Mouse (Mus musculus) forebrain, postnatal 0 days (tissue): ENCODE data around the gene Cdk8. TPM values are rescaled to one million over a fixed set of nuclear protein-coding genes. Genes with fewer than 3 reads are reported as not detected.

ENCODE experiments used
- ATAC-seq: fragments of 200-750 bp; cut with Nextera tagmentation; 2 replicates; pipeline ENCODE4 v1.8.0; 2017; ENCODE audit warnings: mild to moderate bottlenecking, moderate library complexity
- DNase-seq: peaks from one replicate; pipeline ENCODE4 v3.0.0-alpha.2; 2015
- H3K27ac ChIP-seq: fragments of 300-500 bp; sonication (generic); 2 replicates; pipeline ENCODE4 v1.5.1; 2014; ENCODE audit warnings: low read depth, mild to moderate bottlenecking, antibody characterized with exemption, low read length, moderate library complexity, mixed read lengths
- H3K27me3 ChIP-seq: fragments of 300-500 bp; sonication (generic); 2 replicates; pipeline ENCODE4 v1.6.1; 2014; ENCODE audit warnings: mild to moderate bottlenecking, low read length, mixed read lengths; ENCODE audit not compliant: insufficient read depth
- H3K36me3 ChIP-seq: fragments of 300-500 bp; sonication (generic); 2 replicates; pipeline ENCODE4 v1.6.1; 2014; ENCODE audit warnings: mild to moderate bottlenecking, moderate library complexity; ENCODE audit not compliant: insufficient read depth
- H3K4me1 ChIP-seq: fragments of 300-500 bp; sonication (generic); 2 replicates; pipeline ENCODE4 v1.6.1; 2014; ENCODE audit warnings: antibody characterized with exemption; ENCODE audit not compliant: insufficient read depth
- H3K4me2 ChIP-seq: fragments of 300-500 bp; sonication (generic); 2 replicates; pipeline ENCODE4 v1.6.1; 2014; ENCODE audit warnings: low read depth, mild to moderate bottlenecking, moderate library complexity
- H3K4me3 ChIP-seq: fragments of 300-500 bp; sonication (generic); 2 replicates; pipeline ENCODE4 v1.5.1; 2014; ENCODE audit warnings: low read depth, low read length, mixed read lengths
- H3K9ac ChIP-seq: fragments of 300-500 bp; sonication (generic); 2 replicates; pipeline ENCODE4 v1.6.1; 2014; ENCODE audit warnings: mild to moderate bottlenecking
- H3K9me3 ChIP-seq: fragments of 300-500 bp; sonication (generic); 2 replicates; pipeline ENCODE4 v1.6.1; 2016; ENCODE audit warnings: low read length
- CTCF ChIP-seq: sonication (generic); IDR thresholded peaks from 2 replicates; pipeline ENCODE4 v1.5.1; 2016; ENCODE audit warnings: antibody characterized with exemption, control low read depth, low read depth
- WGBS: fragments of 180-500 bp; shearing (Covaris S2); extraction: QIAGEN DNeasy Blood & Tissue Kit; methylation state at CpG from one replicate; pipeline ENCODE4 v1.1.7; 2014; 5-methylcytosine and 5-hydroxymethylcytosine counted together
- polyA plus RNA-seq: library from polyadenylated mRNA; unstranded; fragments of >200 nt; fragmentation: Nextera tagmentation; extraction: Ambion mirVana; gene quantifications from 2 replicates; pipeline ENCODE4 v1.2.1, GENCODE M21; 2015
- total RNA-seq: library from RNA; depleted of rRNA; stranded (reverse); fragments of >200 nt; gene quantifications from 2 replicates; pipeline ENCODE4 v1.2.3, GENCODE M21; 2014

Gene Cdk8
- total and polyA plus RNA-seq, 2 experiments from 2014 or later, result 13.1 to 48.8 TPM

- Histone ChIP-seq H3K27ac (no peak overlapping the region), H3K4me2 (no peak overlapping the region), H3K36me3 (no peaks in the 10 kb centered on the region), H3K4me3 (no peak overlapping the region), H3K4me1 (no peaks in the 10 kb centered on the region), H3K9me3 (no peaks in the 10 kb centered on the region), H3K9ac (no peak overlapping the region), H3K27me3 (no peaks in the 10 kb centered on the region)
- no peak for TF ChIP-seq CTCF
- 85% methylated on average over 11 of the region's 11 CpGs for WGBS
- ATAC-seq, result no peak
- DNase-seq, result no peak
Observed at GRCm38 (mm10) chr5:146331131-146331530, 100.1 kb downstream of the Cdk8 start.

GRCm38 (mm10) chr5:146332541-146332940 is 101.5 kb downstream of the Cdk8 start:
- Histone ChIP-seq H3K36me3 (no peaks in the 10 kb centered on the region), H3K4me2 (no peak overlapping the region), H3K9ac (no peak overlapping the region), H3K4me3 (no peak overlapping the region), H3K9me3 (no peaks in the 10 kb centered on the region), H3K4me1 (no peaks in the 10 kb centered on the region), H3K27me3 (no peaks in the 10 kb centered on the region), H3K27ac (no peak overlapping the region)
- DNase-seq (peak; percentile 68), ATAC-seq (peak; percentile 54)
- WGBS, result 53% methylated on average over 7 of the region's 7 CpGs
- no peak for TF ChIP-seq CTCF

DNA sequence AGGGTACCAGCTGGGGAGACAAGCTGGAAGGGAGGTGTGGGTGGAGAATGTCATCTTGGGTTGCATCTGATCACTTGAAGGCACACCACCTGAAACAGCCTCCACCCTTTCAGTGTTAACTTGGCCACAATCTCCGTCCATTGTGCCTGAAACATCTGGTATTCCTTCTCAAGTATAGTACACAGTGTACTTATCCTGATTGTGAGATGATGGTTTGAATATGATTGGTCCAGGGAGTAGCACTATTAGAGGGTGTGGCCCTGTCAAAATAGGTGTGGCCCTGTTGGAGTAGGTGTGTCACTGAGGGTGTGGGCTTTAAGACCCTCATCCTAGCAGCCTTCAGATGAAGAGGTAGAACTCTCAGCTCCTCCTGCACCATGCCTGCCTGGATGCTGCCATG is 103.4 kb downstream of the Cdk8 start:
- Histone ChIP-seq H3K4me3 (no peak overlapping the region), H3K27me3 (no peaks in the 10 kb centered on the region), H3K36me3 (no peaks in the 10 kb centered on the region), H3K4me2 (no peak overlapping the region), H3K4me1 (no peaks in the 10 kb centered on the region), H3K27ac (no peak overlapping the region), H3K9me3 (no peaks in the 10 kb centered on the region), H3K9ac (no peak overlapping the region)
- DNase-seq (no peak), ATAC-seq (no peak)
- no peak for TF ChIP-seq CTCF
- 86% methylated on average over 1 of the region's 1 CpGs for WGBS

DNA sequence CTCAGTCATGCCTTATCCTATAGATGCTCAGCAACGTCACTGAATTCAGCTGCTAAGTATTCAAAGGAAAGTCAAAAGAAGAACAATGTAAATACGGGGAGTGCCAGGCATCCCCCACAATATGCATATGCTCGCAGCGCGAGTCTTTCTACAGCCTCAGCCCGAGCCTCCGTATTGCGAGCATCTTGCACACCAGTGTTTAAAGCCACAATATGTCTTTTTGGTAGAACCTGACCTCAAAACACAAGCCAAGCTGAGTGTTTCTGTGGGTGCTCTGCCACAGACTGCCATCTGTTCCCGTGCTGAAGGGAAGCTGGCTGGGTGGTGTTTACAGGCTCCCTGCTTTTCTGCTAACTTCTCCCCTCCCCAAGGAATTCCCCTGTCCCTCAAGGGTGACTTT is 107.0 kb downstream of the Cdk8 start:
- peak overlapping the region; percentile 16; the same call in 1 of the 2 replicates for H3K27ac ChIP-seq
- no peaks in the 10 kb centered on the region for H3K4me1 ChIP-seq
- H3K4me2 ChIP-seq, result no peak overlapping the region
- no peaks in the 10 kb centered on the region for H3K36me3 ChIP-seq
- TF ChIP-seq CTCF, result no peak
- no peaks in the 10 kb centered on the region for H3K27me3 ChIP-seq
- 43% methylated on average over 9 of the region's 9 CpGs for WGBS
- ATAC-seq, result peak; percentile 87
- no peak overlapping the region for H3K4me3 ChIP-seq
- peak; percentile 73 for DNase-seq
- no peaks in the 10 kb centered on the region for H3K9me3 ChIP-seq
- no peak overlapping the region for H3K9ac ChIP-seq

GRCm38 (mm10) chr5:146340037-146340436 is 109.0 kb downstream of the Cdk8 start:
- no peaks in the 10 kb centered on the region for H3K27me3 ChIP-seq
- H3K27ac ChIP-seq, result no peak overlapping the region
- H3K36me3 ChIP-seq, result no peaks in the 10 kb centered on the region
- no peaks in the 10 kb centered on the region for H3K4me1 ChIP-seq
- DNase-seq (no peak), ATAC-seq (no peak)
- 80% methylated on average over 4 of the region's 4 CpGs for WGBS
- no peaks in the 10 kb centered on the region for H3K9me3 ChIP-seq
- H3K9ac ChIP-seq, result no peak overlapping the region
- no peak overlapping the region for H3K4me3 ChIP-seq
- no peak overlapping the region for H3K4me2 ChIP-seq
- no peak for TF ChIP-seq CTCF

DNA sequence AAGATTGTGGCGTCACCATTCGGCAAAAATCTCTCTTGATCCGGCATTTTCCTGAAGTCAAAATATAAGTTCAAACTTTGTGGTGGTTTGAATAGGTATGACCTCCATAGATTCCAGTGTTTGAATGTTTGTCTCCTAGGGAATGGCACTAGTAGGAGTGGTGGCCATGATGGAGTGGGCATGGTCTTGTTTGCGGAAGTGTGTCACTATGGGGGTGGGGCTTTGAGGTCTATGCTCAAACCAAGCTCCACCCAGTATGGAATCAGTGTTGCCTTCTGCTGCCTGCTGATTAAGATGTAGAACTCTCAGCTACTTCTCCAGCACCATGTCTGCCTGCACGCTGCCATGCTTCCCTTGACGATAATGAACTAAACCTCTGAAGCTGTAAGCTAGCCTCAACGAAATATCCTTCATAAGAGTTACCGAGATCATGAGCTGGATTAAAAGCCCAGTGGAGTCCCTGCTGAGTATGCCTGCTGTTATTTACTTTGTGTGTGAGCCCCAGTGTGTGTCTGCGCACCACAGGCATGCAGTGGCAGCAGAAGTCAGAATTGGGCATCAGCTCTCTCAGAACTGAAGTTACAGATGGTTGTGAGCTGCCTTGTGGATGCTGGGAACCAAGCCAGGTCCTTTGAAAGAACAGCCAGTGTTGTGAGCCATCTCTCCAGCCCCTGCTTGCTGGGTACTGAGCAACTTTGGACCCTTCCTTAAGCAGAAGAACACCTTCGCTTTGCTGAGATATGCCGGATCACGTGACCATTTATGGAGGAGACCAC is 114.1 kb downstream of the Cdk8 start:
- 84% methylated on average over 12 of the region's 12 CpGs for WGBS
- ATAC-seq (peak; percentile 73), DNase-seq (peak; percentile 38)
- Histone ChIP-seq H3K4me3 (no peak overlapping the region), H3K9ac (no peak overlapping the region), H3K27ac (no peak overlapping the region), H3K36me3 (no peaks in the 10 kb centered on the region), H3K4me2 (no peak overlapping the region), H3K9me3 (no peaks in the 10 kb centered on the region), H3K27me3 (no peaks in the 10 kb centered on the region), H3K4me1 (no peaks in the 10 kb centered on the region)
- no peak for TF ChIP-seq CTCF

DNA sequence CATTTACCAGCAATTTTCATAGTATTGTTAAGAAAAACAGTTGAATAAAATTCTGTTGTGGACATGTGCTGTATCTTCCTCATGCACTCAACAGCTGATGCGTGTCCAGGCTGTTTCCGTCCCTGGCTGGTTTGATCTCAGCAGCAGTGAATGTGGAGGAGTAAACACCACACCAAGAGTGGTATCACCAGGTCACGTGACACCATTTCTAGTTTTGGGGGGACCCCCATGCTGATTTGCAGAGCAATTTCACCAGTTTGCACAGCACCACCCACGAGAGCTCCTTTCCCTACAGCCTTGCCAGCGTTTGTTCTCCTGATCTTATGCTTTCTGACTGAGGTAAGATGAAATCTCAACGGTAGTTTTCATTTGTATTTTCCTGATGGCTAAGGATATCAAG is 116.1 kb downstream of the Cdk8 start:
- ATAC-seq (no peak), DNase-seq (no peak)
- Histone ChIP-seq H3K4me1 (no peaks in the 10 kb centered on the region), H3K36me3 (no peaks in the 10 kb centered on the region), H3K9ac (no peak overlapping the region), H3K27ac (no peak overlapping the region), H3K4me2 (no peak overlapping the region), H3K4me3 (no peak overlapping the region), H3K9me3 (no peaks in the 10 kb centered on the region), H3K27me3 (no peaks in the 10 kb centered on the region)
- 83% methylated on average over 6 of the region's 6 CpGs for WGBS
- no peak for TF ChIP-seq CTCF
